Mouse (Mus musculus) embryonic fibroblast, embryonic 13.5 days (primary cell): Measurements from ENCODE around the gene Gcc2.

Experiments used
- CTCF ChIP-seq: IDR thresholded peaks from 2 replicates; pipeline ENCODE4 v1.5.1; 2011; ENCODE audit warnings: mild to moderate bottlenecking, control low read depth, low read length, moderate library complexity, borderline replicate concordance; ENCODE audit not compliant: insufficient read depth
- POLR2A ChIP-seq: IDR thresholded peaks from 2 replicates; pipeline ENCODE4 v1.6.1; 2011; ENCODE audit warnings: low read depth, mild to moderate bottlenecking, control low read depth, low read length, moderate library complexity

GRCm38 (mm10) chr10:58249535-58249934 lies 5.8 kb upstream of the Gcc2 start:
- TF ChIP-seq CTCF (no peak), POLR2A (no peak)
